Mouse (Mus musculus) limb, embryonic 15.5 days (tissue): Measurements from ENCODE around the gene Dnajc22. TPM values are rescaled to one million over a fixed set of nuclear protein-coding genes. Genes with fewer than 3 reads are reported as not detected.

ENCODE experiments used
- ATAC-seq: fragments of 200-750 bp; cut with Nextera tagmentation; 2 replicates; pipeline ENCODE4 v1.8.0; 2017; ENCODE audit warnings: low read depth, moderate TSS enrichment; ENCODE audit not compliant: insufficient number of reproducible peaks, low FRiP score, low TSS enrichment
- H3K27ac ChIP-seq: fragments of 300-500 bp; sonication (generic); 2 replicates; pipeline ENCODE4 v1.5.1; 2015; ENCODE audit warnings: moderate library complexity, mild to moderate bottlenecking, inconsistent platforms
- H3K27me3 ChIP-seq: fragments of 300-500 bp; sonication (generic); 2 replicates; pipeline ENCODE4 v1.6.1; 2015; ENCODE audit warnings: inconsistent platforms
- H3K36me3 ChIP-seq: fragments of 300-500 bp; sonication (generic); 2 replicates; pipeline ENCODE4 v1.6.1; 2015; ENCODE audit warnings: inconsistent platforms
- H3K4me1 ChIP-seq: fragments of 300-500 bp; sonication (generic); 2 replicates; pipeline ENCODE4 v1.6.1; 2015; ENCODE audit warnings: inconsistent platforms
- H3K4me2 ChIP-seq: fragments of 300-500 bp; sonication (generic); 2 replicates; pipeline ENCODE4 v1.6.1; 2015; ENCODE audit warnings: mild to moderate bottlenecking, inconsistent platforms
- H3K4me3 ChIP-seq: fragments of 300-500 bp; sonication (generic); 2 replicates; pipeline ENCODE4 v1.5.1; 2015; ENCODE audit warnings: mild to moderate bottlenecking, inconsistent platforms
- H3K9ac ChIP-seq: fragments of 300-500 bp; sonication (generic); 2 replicates; pipeline ENCODE4 v1.6.1; 2015; ENCODE audit warnings: inconsistent platforms
- H3K9me3 ChIP-seq: fragments of 300-500 bp; sonication (generic); 2 replicates; pipeline ENCODE4 v1.6.1; 2016; ENCODE audit warnings: inconsistent platforms
- WGBS: fragments of 180-500 bp; shearing (Covaris S2); methylation state at CpG from one replicate; pipeline ENCODE4 v1.1.7; 2015; 5-methylcytosine and 5-hydroxymethylcytosine counted together
- polyA plus RNA-seq: library from polyadenylated mRNA; unstranded; fragments of >200 nt; fragmentation: Nextera tagmentation; extraction: Ambion mirVana; gene quantifications from 2 replicates; pipeline ENCODE4 v1.2.1, GENCODE M21; 2015

Gene Dnajc22
- polyA plus RNA-seq, 1 experiment from 2014 or later = 0.86 TPM

DNA sequence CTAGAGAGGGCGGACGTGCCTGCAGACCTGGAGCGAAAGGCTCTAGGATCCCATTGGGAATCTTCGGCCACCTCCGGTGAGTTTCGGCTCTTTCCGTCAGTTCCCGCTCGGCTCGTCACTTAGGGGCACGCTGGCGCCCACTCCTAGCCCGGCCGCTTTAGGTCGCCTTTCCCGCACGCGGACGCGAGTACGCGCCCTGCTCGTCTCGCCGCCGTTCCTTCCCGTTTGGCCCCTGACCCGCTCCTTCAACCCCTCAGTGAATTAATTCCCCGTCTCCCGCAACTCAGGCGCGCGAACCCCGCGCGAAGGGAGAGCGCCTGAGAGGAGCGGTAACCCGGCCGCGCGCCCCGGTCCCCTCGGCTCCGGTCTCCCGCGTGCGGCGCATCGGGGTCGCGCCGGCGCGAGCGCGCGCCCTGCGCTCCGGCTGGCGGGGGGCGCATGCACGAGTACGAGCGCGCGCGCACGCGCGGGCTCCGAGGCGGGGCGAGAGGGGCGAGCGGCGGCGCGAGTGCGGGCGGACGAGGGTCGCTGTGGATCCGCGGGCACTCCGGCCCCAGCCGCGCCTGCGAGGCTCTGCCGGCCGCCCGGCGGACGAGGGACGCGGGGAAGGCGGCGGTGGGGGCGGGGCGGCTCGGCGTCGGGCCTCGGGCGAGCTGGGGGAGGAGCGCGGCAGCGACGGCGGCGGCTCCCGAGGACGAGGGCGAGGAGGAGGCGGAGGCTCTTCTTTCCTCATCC lies 33.3 kb downstream of the Dnajc22 start:
- no peaks in the 10 kb centered on the region for H3K36me3 ChIP-seq
- H3K4me1 ChIP-seq = peaks cover 29% of the 10 kb centered on the region
- peak overlapping the region; percentile 80 for H3K4me2 ChIP-seq
- peak overlapping the region; percentile 95 for H3K27ac ChIP-seq
- H3K27me3 ChIP-seq = no peaks in the 10 kb centered on the region; the same call in 1 of the 2 replicates
- H3K9ac ChIP-seq = peak overlapping the region; percentile 85
- H3K9me3 ChIP-seq = no peaks in the 10 kb centered on the region
- ATAC-seq = peak; percentile 78
- WGBS = under 1% methylated on average over 91 of the region's 115 CpGs
- peak overlapping the region; percentile 84 for H3K4me3 ChIP-seq

DNA sequence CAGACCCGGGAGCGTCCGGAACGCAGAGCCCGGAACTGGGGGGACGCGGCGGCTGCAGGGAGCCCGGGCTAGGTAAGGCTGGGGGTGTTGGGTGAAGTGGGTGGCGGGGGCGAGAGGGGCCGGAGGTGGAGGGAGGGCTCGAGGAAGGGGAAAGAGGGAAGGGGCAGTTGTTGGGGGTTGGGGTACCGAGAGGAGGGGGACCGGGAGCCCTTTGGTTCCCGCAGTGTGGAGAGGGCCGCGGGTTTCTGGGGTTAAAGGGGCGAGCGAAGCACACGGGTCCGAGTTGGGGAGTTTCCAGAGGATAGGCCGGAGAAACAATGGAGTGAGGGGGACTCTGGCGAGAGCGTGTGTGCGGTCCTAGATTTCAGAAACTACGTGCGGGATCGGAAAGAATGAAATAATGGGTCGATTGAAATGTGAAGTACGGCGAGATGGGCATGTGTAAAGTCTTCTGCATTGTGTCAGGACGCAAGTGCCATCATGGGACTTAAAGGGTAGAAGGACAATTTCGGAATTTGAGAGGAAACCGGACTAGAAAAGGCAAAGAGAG lies 33.9 kb downstream of the Dnajc22 start:
- under 1% methylated on average over 35 of the region's 35 CpGs for WGBS
- no peaks in the 10 kb centered on the region; the same call in 1 of the 2 replicates for H3K27me3 ChIP-seq
- H3K4me1 ChIP-seq = peaks cover 29% of the 10 kb centered on the region
- H3K9ac ChIP-seq = peak overlapping the region; percentile 85
- H3K36me3 ChIP-seq = no peaks in the 10 kb centered on the region
- no peak for ATAC-seq
- peak overlapping the region; percentile 95 for H3K27ac ChIP-seq
- peak overlapping the region; percentile 80 for H3K4me2 ChIP-seq
- H3K9me3 ChIP-seq = no peaks in the 10 kb centered on the region
- H3K4me3 ChIP-seq = peak overlapping the region; percentile 84

GRCm38 (mm10) chr15:99127851-99128522 lies 35.0 kb downstream of the Dnajc22 start:
- ATAC-seq = no peak
- H3K36me3 ChIP-seq = no peaks in the 10 kb centered on the region
- H3K27ac ChIP-seq = no peak overlapping the region; the same call in 1 of the 2 replicates

GRCm38 (mm10) chr15:99129441-99129840 lies 36.5 kb downstream of the Dnajc22 start:
- Histone ChIP-seq H3K9ac (no peak overlapping the region), H3K4me1 (peaks cover 29% of the 10 kb centered on the region), H3K4me3 (no peak overlapping the region), H3K27me3 (no peaks in the 10 kb centered on the region), H3K36me3 (0 out of 2 replicates have a peak, but pooled peaks cover 6% of the 10 kb centered on the region), H3K4me2 (no peak overlapping the region), H3K27ac (peak overlapping the region; percentile 57), H3K9me3 (no peaks in the 10 kb centered on the region)
- no peak for ATAC-seq
- 51% methylated on average over 11 of the region's 11 CpGs for WGBS

More at GRCm38 (mm10) chr15:99127851-99128522, 35.0 kb downstream of the Dnajc22 start:
- Histone ChIP-seq H3K9me3 (no peaks in the 10 kb centered on the region), H3K4me3 (peak overlapping the region; percentile 84), H3K9ac (no peak overlapping the region), H3K4me1 (peaks cover 29% of the 10 kb centered on the region), H3K27me3 (no peaks in the 10 kb centered on the region), H3K4me2 (peak overlapping the region; percentile 80)
- 66% methylated on average over 6 of the region's 6 CpGs for WGBS

DNA sequence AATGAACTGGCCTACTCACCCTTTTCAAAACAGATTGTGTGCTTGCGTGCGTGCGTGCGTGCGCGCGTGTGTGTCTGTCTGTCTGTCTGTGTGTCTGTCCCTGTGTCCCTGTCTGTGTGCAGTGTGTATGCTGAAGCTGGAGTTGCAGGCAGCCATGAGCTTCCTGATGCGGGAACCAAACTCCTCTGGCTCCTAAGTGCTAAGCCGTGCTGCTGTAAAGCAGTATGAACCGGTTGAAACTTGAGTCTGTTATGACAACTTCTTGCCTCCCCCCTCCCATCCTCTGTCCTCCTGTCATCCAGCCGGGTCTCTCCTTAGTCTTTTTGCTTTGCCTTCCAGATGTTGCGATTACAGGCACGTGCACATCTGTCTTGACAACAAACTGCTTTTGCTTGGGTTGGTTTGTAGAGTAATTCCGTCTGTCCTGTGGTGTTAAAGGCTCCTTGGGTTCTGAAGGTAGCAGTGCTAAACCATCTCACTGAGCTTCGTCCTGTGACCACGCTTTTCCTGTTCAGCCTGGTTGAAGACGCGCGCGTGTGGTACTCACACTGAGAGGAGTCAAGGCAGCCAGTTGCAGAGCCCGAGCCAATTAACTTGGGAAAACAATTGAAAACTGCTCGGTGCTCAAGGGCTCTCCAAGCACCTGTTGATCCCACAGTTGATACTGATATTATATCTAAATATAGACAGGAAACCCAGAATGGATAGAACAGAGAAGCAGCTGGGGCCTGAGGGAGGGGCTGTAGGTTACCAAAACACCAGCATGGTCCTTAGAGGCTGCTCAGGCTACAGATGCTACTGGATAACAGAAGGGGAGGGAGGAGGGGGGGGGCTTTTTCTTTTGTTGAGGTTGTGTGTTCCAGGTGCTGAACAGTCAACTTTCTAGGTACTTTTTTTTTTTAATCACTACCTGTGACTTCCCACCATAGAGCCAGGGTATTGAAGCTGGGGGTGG lies 37.3 kb downstream of the Dnajc22 start:
- no peaks in the 10 kb centered on the region for H3K27me3 ChIP-seq
- no peak overlapping the region for H3K4me3 ChIP-seq
- peaks cover 27% of the 10 kb centered on the region for H3K4me1 ChIP-seq
- WGBS = 56% methylated on average over 22 of the region's 22 CpGs
- peak overlapping the region; percentile 57 for H3K27ac ChIP-seq
- ATAC-seq = no peak
- no peak overlapping the region for H3K9ac ChIP-seq
- no peaks in the 10 kb centered on the region for H3K9me3 ChIP-seq
- H3K36me3 ChIP-seq = 0 out of 2 replicates have a peak, but pooled peaks cover 6% of the 10 kb centered on the region
- no peak overlapping the region for H3K4me2 ChIP-seq

DNA sequence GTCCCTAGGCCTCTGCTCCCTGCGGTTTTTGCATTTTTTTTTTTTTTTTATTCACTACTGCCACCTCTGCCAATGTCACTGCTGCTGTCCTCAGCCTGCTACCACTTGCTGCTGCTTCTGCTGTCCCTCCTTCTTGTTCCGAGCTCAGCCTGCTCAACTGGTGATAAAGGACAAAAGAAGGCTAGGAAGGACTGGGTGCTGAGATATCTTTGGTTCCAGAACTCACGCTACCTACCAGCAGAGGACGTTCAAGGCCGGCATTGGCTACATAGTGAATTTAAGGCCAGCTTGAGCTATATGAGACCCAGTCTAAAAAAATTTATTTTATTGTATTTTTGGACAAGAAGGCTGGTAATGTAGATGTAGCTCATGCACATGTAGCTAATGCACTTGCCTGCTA lies 45.4 kb downstream of the Dnajc22 start:
- no peak for ATAC-seq
- peaks cover 7% of the 10 kb centered on the region; the same call in 1 of the 2 replicates for H3K4me1 ChIP-seq
- 83% methylated on average over 5 of the region's 5 CpGs for WGBS
- H3K9ac ChIP-seq = no peak overlapping the region
- H3K36me3 ChIP-seq = 0 out of 2 replicates have a peak, but pooled peaks cover 11% of the 10 kb centered on the region
- no peak overlapping the region for H3K27ac ChIP-seq
- H3K4me3 ChIP-seq = no peak overlapping the region
- H3K9me3 ChIP-seq = no peaks in the 10 kb centered on the region
- no peak overlapping the region for H3K4me2 ChIP-seq
- no peaks in the 10 kb centered on the region for H3K27me3 ChIP-seq

GRCm38 (mm10) chr15:99139669-99140068 lies 46.7 kb downstream of the Dnajc22 start:
- ATAC-seq = no peak

GRCm38 (mm10) chr15:99150516-99150915 lies 57.5 kb downstream of the Dnajc22 start:
- no peak overlapping the region for H3K9ac ChIP-seq
- H3K27me3 ChIP-seq = no peaks in the 10 kb centered on the region
- H3K4me3 ChIP-seq = no peak overlapping the region
- peaks cover 43% of the 10 kb centered on the region for H3K36me3 ChIP-seq
- no peaks in the 10 kb centered on the region for H3K9me3 ChIP-seq
- H3K27ac ChIP-seq = no peak overlapping the region
- no peaks in the 10 kb centered on the region for H3K4me1 ChIP-seq
- H3K4me2 ChIP-seq = no peak overlapping the region
- 95% methylated on average over 7 of the region's 7 CpGs for WGBS
- ATAC-seq = no peak

More at GRCm38 (mm10) chr15:99139669-99140068, 46.7 kb downstream of the Dnajc22 start:
- Histone ChIP-seq H3K36me3 (0 out of 2 replicates have a peak, but pooled peaks cover 6% of the 10 kb centered on the region), H3K4me1 (peaks cover 7% of the 10 kb centered on the region; the same call in 1 of the 2 replicates), H3K9me3 (no peaks in the 10 kb centered on the region), H3K4me3 (no peak overlapping the region), H3K4me2 (no peak overlapping the region), H3K27me3 (no peaks in the 10 kb centered on the region), H3K27ac (no peak overlapping the region), H3K9ac (no peak overlapping the region)
- WGBS = 63% methylated on average over 6 of the region's 6 CpGs

DNA sequence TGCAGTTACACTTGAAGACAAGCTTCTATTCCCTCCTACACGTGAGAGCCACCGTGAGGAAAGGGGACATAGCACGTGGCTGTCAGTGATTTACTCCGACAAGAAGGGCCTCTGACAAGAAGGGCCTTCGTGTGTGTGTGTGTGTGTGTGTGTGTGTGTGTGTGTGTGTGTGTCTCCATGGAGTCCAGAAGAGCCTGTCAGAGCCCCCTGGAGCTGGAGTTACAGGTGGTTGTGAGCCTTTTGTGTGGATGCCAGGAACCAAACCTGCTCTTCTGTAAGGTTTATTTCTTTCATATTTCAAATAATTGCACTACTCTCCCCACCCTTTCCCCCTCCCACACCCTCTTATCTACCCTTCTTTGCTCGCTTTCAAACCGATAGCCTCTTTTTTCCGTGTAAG lies 58.4 kb downstream of the Dnajc22 start:
- H3K9ac ChIP-seq = no peak overlapping the region
- H3K27me3 ChIP-seq = no peaks in the 10 kb centered on the region
- WGBS = 83% methylated on average over 8 of the region's 8 CpGs
- H3K4me1 ChIP-seq = no peaks in the 10 kb centered on the region
- peaks cover 35% of the 10 kb centered on the region for H3K36me3 ChIP-seq
- H3K4me2 ChIP-seq = no peak overlapping the region
- no peak overlapping the region for H3K27ac ChIP-seq
- H3K9me3 ChIP-seq = no peaks in the 10 kb centered on the region
- ATAC-seq = no peak
- H3K4me3 ChIP-seq = no peak overlapping the region

GRCm38 (mm10) chr15:99153466-99153865 lies 60.5 kb downstream of the Dnajc22 start:
- Histone ChIP-seq H3K4me1 (no peaks in the 10 kb centered on the region), H3K36me3 (peaks cover 27% of the 10 kb centered on the region), H3K27ac (no peak overlapping the region), H3K9me3 (no peaks in the 10 kb centered on the region), H3K27me3 (no peaks in the 10 kb centered on the region), H3K9ac (no peak overlapping the region), H3K4me3 (no peak overlapping the region), H3K4me2 (no peak overlapping the region)
- 94% methylated on average over 8 of the region's 8 CpGs for WGBS
- ATAC-seq = no peak
